Mouse (Mus musculus): Measurements from ENCODE around the gene Ptpre.

The Ptpre gene

GRCm38 (mm10) chr7:135734379-135734778, 197.1 kb downstream of the Ptpre start:
- DNase-seq (ENCODE audit: low spot score): peak; percentile 25

- peak; percentile 46 for DNase-seq (ENCODE audit: low spot score)
These were observed 197.8 kb downstream of the Ptpre start for GRCm38 (mm10) chr7:135734911-135735646.

All from urinary bladder, postnatal 14 days (tissue).